Comparison of ENCODE assay signal across 8 mouse cellular contexts in genomic region chr13:75709026-75709778, GRCm38 (mm10). TPM values are rescaled to one million over a fixed set of nuclear protein-coding genes. Genes with fewer than 3 reads are reported as not detected.
DNase-seq lines count a peak whose midpoint lies in the region; ATAC-seq and TF ChIP-seq lines count a peak whose summit lies in the region.

No protein-coding gene starts in this region.

- no peak for TF ChIP-seq POLR2A in liver, adult 2 months (IDR thresholded peaks at IDR 0.05; ENCODE audit: extremely low read depth, insufficient read depth, low read length)

- peaks cover 28% of the 10 kb centered on the region; the same call in 1 of the 2 replicates for H3K79me2 ChIP-seq in liver, adult 2 months (ENCODE audit: control insufficient read depth, insufficient read depth, low read length)

- H3K27ac ChIP-seq in lung, embryonic 15.5 days, result no peak overlapping the region
- H3K27ac ChIP-seq in forebrain, postnatal 0 days (ENCODE audit: low read depth, low read length), result no peak overlapping the region
- peak overlapping the region; percentile 23 for H3K27ac ChIP-seq in liver, adult 2 months (replicated peaks; ENCODE audit: insufficient read depth, low read depth, low read length)
- peak overlapping the region; percentile 79 for H3K27ac ChIP-seq in stomach, embryonic 16.5 days (ENCODE audit: low read length)

- no peak for ATAC-seq in lung, embryonic 15.5 days (ENCODE audit: borderline replicate concordance, extremely low read depth, low FRiP score, low TSS enrichment)
- ATAC-seq in forebrain, postnatal 0 days, result no peak
- no peak for ATAC-seq in stomach, embryonic 16.5 days (ENCODE audit: insufficient read depth, low FRiP score)

- H3K4me2 ChIP-seq in lung, embryonic 15.5 days, result peak overlapping the region; percentile 81
- peak overlapping the region; percentile 69; the same call in 1 of the 2 replicates for H3K4me2 ChIP-seq in forebrain, postnatal 0 days (ENCODE audit: low read depth)
- H3K4me2 ChIP-seq in stomach, embryonic 16.5 days (ENCODE audit: low read depth, low read length), result peak overlapping the region; percentile 55

- H3K9ac ChIP-seq in lung, embryonic 15.5 days, result no peak overlapping the region; the same call in 1 of the 2 replicates
- no peak overlapping the region for H3K9ac ChIP-seq in forebrain, postnatal 0 days
- H3K9ac ChIP-seq in liver, adult 2 months (ENCODE audit: low read depth, low read length), result peak overlapping the region; percentile 51
- H3K9ac ChIP-seq in stomach, embryonic 16.5 days (ENCODE audit: low read length), result peak overlapping the region; percentile 87

- H3K27me3 ChIP-seq in lung, embryonic 15.5 days, result peaks cover 7% of the 10 kb centered on the region; the same call in 1 of the 2 replicates
- peaks cover 9% of the 10 kb centered on the region; the same call in 1 of the 2 replicates for H3K27me3 ChIP-seq in forebrain, postnatal 0 days (ENCODE audit: insufficient read depth, low read length)
- no peaks in the 10 kb centered on the region for H3K27me3 ChIP-seq in liver, adult 2 months (ENCODE audit: control insufficient read depth, insufficient read depth, low read length)
- no peaks in the 10 kb centered on the region for H3K27me3 ChIP-seq in stomach, embryonic 16.5 days (ENCODE audit: control insufficient read depth, insufficient read depth, low read length)

- no peaks in the 10 kb centered on the region for H3K9me3 ChIP-seq in lung, embryonic 15.5 days
- no peaks in the 10 kb centered on the region for H3K9me3 ChIP-seq in forebrain, postnatal 0 days (ENCODE audit: low read length)
- H3K9me3 ChIP-seq in stomach, embryonic 16.5 days (replicated peaks; ENCODE audit: control insufficient read depth, low read length), result no peaks in the 10 kb centered on the region

- 35% methylated on average over 4 of the region's 4 CpGs for WGBS in lung, embryonic 15.5 days
- 33% methylated on average over 4 of the region's 4 CpGs for WGBS in forebrain, postnatal 0 days
- WGBS in liver, adult 2 months, result 14% methylated on average over 4 of the region's 4 CpGs
- WGBS in stomach, embryonic 16.5 days, result 34% methylated on average over 4 of the region's 4 CpGs

- DNase-seq in lung, postnatal 25 days (ENCODE audit: low spot score), result no peak
- peak; percentile 64 for DNase-seq in brain, adult 2 months (ENCODE audit: low read depth, low spot score)
- peak; percentile 17 for DNase-seq in forebrain, postnatal 0 days
- peak; percentile 53 for DNase-seq in liver, adult 2 months (ENCODE audit: extremely low read depth, low read depth, low spot score)
- no peak for DNase-seq in urinary bladder, adult 18-20 months (ENCODE audit: low spot score in 2 of 2)
- no peak for DNase-seq in cerebellum, postnatal 36 days

- peaks cover 13% of the 10 kb centered on the region for H3K4me1 ChIP-seq in lung, embryonic 15.5 days
- 0 out of 2 replicates have a peak, but pooled peaks cover 2% of the 10 kb centered on the region for H3K4me1 ChIP-seq in forebrain, postnatal 0 days (ENCODE audit: insufficient read depth)
- peaks cover 12% of the 10 kb centered on the region for H3K4me1 ChIP-seq in liver, adult 2 months (ENCODE audit: control insufficient read depth, insufficient read depth, low read length)
- H3K4me1 ChIP-seq in stomach, embryonic 16.5 days (ENCODE audit: control insufficient read depth, insufficient read depth, low read length), result no peaks in the 10 kb centered on the region

- H3K36me3 ChIP-seq in lung, embryonic 15.5 days, result no peaks in the 10 kb centered on the region
- no peaks in the 10 kb centered on the region for H3K36me3 ChIP-seq in forebrain, postnatal 0 days (ENCODE audit: insufficient read depth)
- peaks cover 2% of the 10 kb centered on the region for H3K36me3 ChIP-seq in liver, adult 2 months (ENCODE audit: control insufficient read depth, insufficient read depth, low read length)
- no peaks in the 10 kb centered on the region for H3K36me3 ChIP-seq in stomach, embryonic 16.5 days (ENCODE audit: control insufficient read depth, insufficient read depth, low read length)

- peak overlapping the region; percentile 77 for H3K4me3 ChIP-seq in lung, embryonic 15.5 days
- H3K4me3 ChIP-seq in forebrain, postnatal 0 days (ENCODE audit: low read depth, low read length), result peak overlapping the region; percentile 67
- peak overlapping the region; percentile 93 for H3K4me3 ChIP-seq in liver, adult 2 months (ENCODE audit: insufficient read depth, low read depth, low read length)
- H3K4me3 ChIP-seq in stomach, embryonic 16.5 days (replicated peaks; ENCODE audit: low read length), result peak overlapping the region; percentile 77

- no peak for TF ChIP-seq CTCF in forebrain, postnatal 0 days (IDR thresholded peaks at IDR 0.05; ENCODE audit: low read depth)
- TF ChIP-seq CTCF in liver, adult 2 months (IDR thresholded peaks at IDR 0.05; ENCODE audit: low read depth, low read length), result no peak

RNA-seq across cellular contexts. Expression of gene Ell2, which starts 2.6 kb away (rescaled TPM):
- 6.9 and 8.7 TPM in 2 replicates for polyA plus RNA-seq in lung, embryonic 15.5 days (2015; fragmentation: Nextera tagmentation; extraction: Ambion mirVana)
- 1.8 and 3.0 TPM in 2 replicates for total RNA-seq in forebrain, postnatal 0 days (2014; rRNA removed)
- 1.6 and 1.7 TPM in 2 replicates for polyA plus RNA-seq in forebrain, postnatal 0 days (2015; fragmentation: Nextera tagmentation; extraction: Ambion mirVana)
- 35.8 and 48.2 TPM in 2 replicates for total RNA-seq in liver, adult 2 months (2014; rRNA removed)
- polyA plus RNA-seq in liver, adult 2 months (2012; rRNA removed), result 8.5 and 8.6 TPM in 2 replicates
- polyA plus RNA-seq in stomach, embryonic 16.5 days (2015; fragmentation: Nextera tagmentation; extraction: Ambion mirVana), result 17.5 and 19.4 TPM in 2 replicates

Comparison
In these comparisons a context has a peak if more than half of its experiments do, and no peak if none do; other contexts are left out.
1. H3K27ac ChIP-seq: peak in liver, adult 2 months (single experiment) and stomach, embryonic 16.5 days (single experiment); none in lung, embryonic 15.5 days (single experiment) and forebrain, postnatal 0 days (single experiment).
2. H3K9ac ChIP-seq: peak in liver, adult 2 months (single experiment) and stomach, embryonic 16.5 days (single experiment); none in lung, embryonic 15.5 days (single experiment) and forebrain, postnatal 0 days (single experiment).
3. DNase-seq: peak in brain, adult 2 months (single experiment), forebrain, postnatal 0 days (single experiment) and liver, adult 2 months (single experiment); none in lung, postnatal 25 days (single experiment), urinary bladder, adult 18-20 months (0 of 2) and cerebellum, postnatal 36 days (0 of 2).
4. Peak in every context shown above with its lines, with median percentiles within 50 percentile points of each other: H3K4me2 ChIP-seq and H3K4me3 ChIP-seq.